In the genomic region with DNA sequence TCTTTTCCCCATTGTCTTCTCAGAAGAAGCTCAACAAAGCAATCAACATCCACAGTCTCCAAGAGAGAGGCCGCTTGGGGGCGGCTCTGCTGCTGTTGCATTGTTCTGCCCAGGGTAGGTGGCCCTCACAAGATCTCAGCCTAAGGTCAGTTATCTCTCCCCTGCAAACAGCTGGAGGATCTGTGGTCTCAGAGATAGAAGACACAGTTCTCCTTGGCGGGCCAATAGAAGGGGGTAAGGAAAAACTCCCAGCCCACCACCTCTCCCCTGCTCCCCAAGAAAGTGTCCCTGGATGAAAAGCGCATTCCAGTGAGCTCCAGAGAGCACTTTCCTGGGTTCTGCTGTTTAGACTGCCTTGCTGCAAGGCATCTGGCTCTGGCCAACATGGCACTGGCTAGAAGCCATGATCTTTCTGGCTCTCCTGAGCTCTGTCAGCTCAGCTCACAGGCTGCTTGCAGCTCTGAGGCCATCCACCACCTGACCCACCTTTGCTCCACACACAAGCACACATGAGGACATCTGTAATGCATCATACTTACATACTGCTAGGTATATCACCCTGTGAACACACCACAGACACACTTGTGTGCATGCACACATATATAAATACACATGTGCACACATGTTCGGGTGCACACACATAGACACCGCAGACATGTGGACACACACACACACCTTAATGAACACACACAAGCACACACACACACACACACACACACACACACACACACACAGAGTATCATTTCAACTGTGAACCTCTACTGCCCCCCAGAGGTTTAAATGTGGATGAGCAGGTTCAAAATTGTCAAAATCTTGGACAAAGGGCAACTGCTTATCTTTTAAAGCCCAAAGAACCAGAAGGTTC, we compare ENCODE assay signal across 7 mouse cellular contexts.
DNase-seq lines count a peak whose midpoint lies in the region; ATAC-seq and TF ChIP-seq lines count a peak whose summit lies in the region.

No protein-coding gene starts in this region.

- 0 out of 2 replicates have a peak, but pooled peaks cover 3% of the 10 kb centered on the region for H3K9me3 ChIP-seq in embryonic facial prominence, embryonic 15.5 days (replicated peaks)
- no peaks in the 10 kb centered on the region for H3K9me3 ChIP-seq in heart, postnatal 0 days (replicated peaks; ENCODE audit: control insufficient read depth, low read length)

- peaks cover 14% of the 10 kb centered on the region for H3K4me1 ChIP-seq in embryonic facial prominence, embryonic 15.5 days
- peaks cover 11% of the 10 kb centered on the region for H3K4me1 ChIP-seq in heart, postnatal 0 days (ENCODE audit: control insufficient read depth, insufficient read depth)

- no peak overlapping the region for H3K4me2 ChIP-seq in embryonic facial prominence, embryonic 15.5 days (replicated peaks)
- no peak overlapping the region for H3K4me2 ChIP-seq in heart, postnatal 0 days (ENCODE audit: low read depth, low read length)

- H3K27ac ChIP-seq in embryonic facial prominence, embryonic 15.5 days (replicated peaks): no peak overlapping the region
- peak overlapping the region; percentile 4; the same call in 1 of the 2 replicates for H3K27ac ChIP-seq in heart, postnatal 0 days (ENCODE audit: low read depth)

- H3K36me3 ChIP-seq in embryonic facial prominence, embryonic 15.5 days: no peaks in the 10 kb centered on the region
- H3K36me3 ChIP-seq in heart, postnatal 0 days (replicated peaks; ENCODE audit: control insufficient read depth, insufficient read depth, low read length): no peaks in the 10 kb centered on the region

- no peak for TF ChIP-seq EP300 in heart, postnatal 0 days (IDR thresholded peaks at IDR 0.05; ENCODE audit: low read depth)

- H3K9ac ChIP-seq in embryonic facial prominence, embryonic 15.5 days: no peak overlapping the region
- no peak overlapping the region for H3K9ac ChIP-seq in heart, postnatal 0 days (replicated peaks; ENCODE audit: low read depth, low read length)

- 50% methylated on average over 6 of the region's 6 CpGs for WGBS in embryonic facial prominence, embryonic 15.5 days
- WGBS in heart, postnatal 0 days: 47% methylated on average over 6 of the region's 6 CpGs

- no peak overlapping the region for H3K4me3 ChIP-seq in embryonic facial prominence, embryonic 15.5 days (replicated peaks)
- H3K4me3 ChIP-seq in heart, postnatal 0 days (ENCODE audit: low read depth, low read length): no peak overlapping the region

- 0 out of 2 replicates have a peak, but pooled peaks have one; percentile 24 for ATAC-seq in embryonic facial prominence, embryonic 15.5 days (ENCODE audit: insufficient number of reproducible peaks, low FRiP score, low TSS enrichment, low read depth)
- ATAC-seq in heart, postnatal 0 days (ENCODE audit: insufficient read depth, low read depth): peak; percentile 56

- H3K27me3 ChIP-seq in embryonic facial prominence, embryonic 15.5 days: no peaks in the 10 kb centered on the region
- no peaks in the 10 kb centered on the region for H3K27me3 ChIP-seq in heart, postnatal 0 days (ENCODE audit: control insufficient read depth, insufficient read depth, low read length)

- TF ChIP-seq CTCF in heart, postnatal 0 days (IDR thresholded peaks at IDR 0.05; ENCODE audit: low read depth): peak; percentile 75

- DNase-seq in ES-CJ7 (ENCODE audit: low read depth, low spot score): peak; percentile 19
- DNase-seq in adrenal gland, postnatal 10 days: peak; percentile 76
- peak; percentile 36 for DNase-seq in heart, postnatal 0 days (ENCODE audit: low spot score)
- peak; percentile 44 for DNase-seq in kidney, postnatal 14 days
- peak; percentile 50 for DNase-seq in lung, postnatal 10 days
- peak; percentile 13 for DNase-seq in retina, adult 2 months (ENCODE audit: low read depth, low spot score)

Comparison
In these comparisons a context has a peak if more than half of its experiments do, and no peak if none do; other contexts are left out.
1. DNase-seq: peak in every context shown above with its lines; median percentile 76 in adrenal gland, postnatal 10 days; 50 in lung, postnatal 10 days; 44 in kidney, postnatal 14 days; 36 in heart, postnatal 0 days; 19 in ES-CJ7; 13 in retina, adult 2 months.